Mouse (Mus musculus) thymus, adult 2 months (tissue): ENCODE measurements around the gene Polr2c.

Experiments
- CTCF ChIP-seq: fragments of 200-500 bp; IDR thresholded peaks from 2 replicates; pipeline ENCODE4 v1.5.1; 2012; ENCODE audit warnings: mild to moderate bottlenecking, control low read depth, low read length, moderate library complexity, borderline replicate concordance; ENCODE audit not compliant: control insufficient read depth, poor library complexity, insufficient read depth; ENCODE audit errors: extremely low read depth
- POLR2A ChIP-seq: fragments of 200-500 bp; IDR thresholded peaks from 2 replicates; pipeline ENCODE4 v1.6.1; 2012; ENCODE audit warnings: mild to moderate bottlenecking, low read length, control low read depth, moderate library complexity; ENCODE audit not compliant: control insufficient read depth, poor library complexity, insufficient read depth; ENCODE audit errors: extremely low read depth

DNA sequence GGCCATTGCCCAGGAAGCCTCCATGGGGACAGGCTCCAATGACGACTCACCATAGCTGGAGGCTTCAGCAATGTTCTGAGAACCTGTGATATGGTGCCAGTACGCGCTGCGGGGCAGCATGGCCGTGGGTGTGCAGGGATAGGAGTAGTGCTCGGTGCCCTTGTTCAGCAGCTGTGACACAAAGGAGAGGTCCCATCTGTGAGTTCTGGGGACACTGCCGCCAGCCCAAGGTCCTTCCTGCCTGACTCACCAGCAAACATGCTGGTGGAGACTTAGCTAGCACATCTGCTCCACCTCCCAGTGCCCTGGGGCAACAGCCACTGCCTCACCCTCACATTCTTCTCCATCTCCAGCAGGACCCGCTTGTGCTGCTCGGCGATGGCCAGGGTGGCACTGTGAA lies 8.0 kb downstream of the Polr2c start:
- TF ChIP-seq CTCF (no peak), POLR2A (no peak)
